Mouse (Mus musculus): ENCODE measurements around the gene Efhb.

The Efhb gene

GRCm38 (mm10) chr17:53462603-53463495 is at the start of gene Efhb:
Gene Efhb (minus strand): TSS chr17:53463321.
- peak; percentile 86 to 96 for DNase-seq (ENCODE audit: inconsistent age in 2 of 2, low spot score in 1 of 2)

- DNase-seq (ENCODE audit: inconsistent age in 2 of 2, low spot score in 1 of 2), result peak in 1 of 2 experiments; percentile 61
Observed at GRCm38 (mm10) chr17:53512311-53512951, 49.3 kb upstream of the Efhb start.

GRCm38 (mm10) chr17:53502966-53503365 is 39.8 kb upstream of the Efhb start:
- no peak for DNase-seq (ENCODE audit: inconsistent age in 2 of 2, low spot score in 1 of 2)

DNA sequence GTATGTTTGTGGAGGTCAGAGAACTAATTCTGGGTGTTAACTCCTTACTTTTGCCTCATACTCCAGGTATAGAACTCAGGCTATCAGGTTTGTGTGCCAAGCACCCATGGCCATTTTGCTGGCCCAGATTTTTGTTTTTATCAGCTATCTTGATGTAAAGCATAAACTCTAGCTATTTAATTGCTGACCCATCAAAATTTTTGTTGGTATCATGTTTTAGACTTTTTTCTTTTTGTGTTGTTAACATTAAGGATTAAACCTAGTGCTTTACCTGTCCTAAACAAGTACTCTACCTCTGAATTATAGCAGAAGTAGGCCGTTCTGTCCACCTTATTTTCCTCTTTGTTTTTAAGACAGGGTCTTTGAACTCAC is 25.9 kb upstream of the Efhb start:
- DNase-seq (ENCODE audit: inconsistent age in 2 of 2, low spot score in 1 of 2), result no peak

DNA sequence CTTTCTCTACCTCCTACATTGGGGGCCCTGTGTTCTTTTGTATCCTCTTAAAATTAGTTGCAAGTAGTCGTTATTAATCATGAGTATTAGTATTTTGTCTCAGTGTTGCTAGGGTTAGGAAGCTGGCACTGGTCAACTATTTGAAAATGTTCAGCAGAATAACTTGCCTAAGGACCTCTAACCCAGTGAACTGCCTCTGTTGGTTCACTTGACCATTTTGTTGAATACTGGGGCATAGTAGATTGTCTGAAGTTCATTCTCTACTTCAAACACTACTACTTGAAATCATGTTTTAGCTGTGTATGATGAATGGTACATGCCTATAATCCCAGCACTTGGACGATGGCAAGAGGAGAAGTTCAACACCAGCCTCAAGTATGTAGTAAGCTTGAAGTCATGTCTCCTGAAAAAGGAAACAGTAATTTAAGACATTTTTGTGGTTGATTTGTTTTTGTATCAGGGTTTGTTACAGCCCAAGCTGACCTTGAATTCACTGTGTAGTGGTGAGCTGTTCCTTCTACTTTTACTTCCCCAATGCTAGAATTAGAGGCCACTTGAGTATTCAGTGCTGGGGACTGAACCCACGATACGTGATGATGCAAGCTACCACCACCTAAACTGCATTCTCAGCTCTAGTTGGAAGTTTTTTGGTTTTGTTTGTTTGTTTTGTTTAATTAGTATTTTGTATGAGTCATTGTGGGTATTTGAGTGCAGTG is 25.3 kb upstream of the Efhb start:
- DNase-seq (ENCODE audit: inconsistent age in 2 of 2, low spot score in 1 of 2), result peak in 1 of 2 experiments; percentile 63

DNA sequence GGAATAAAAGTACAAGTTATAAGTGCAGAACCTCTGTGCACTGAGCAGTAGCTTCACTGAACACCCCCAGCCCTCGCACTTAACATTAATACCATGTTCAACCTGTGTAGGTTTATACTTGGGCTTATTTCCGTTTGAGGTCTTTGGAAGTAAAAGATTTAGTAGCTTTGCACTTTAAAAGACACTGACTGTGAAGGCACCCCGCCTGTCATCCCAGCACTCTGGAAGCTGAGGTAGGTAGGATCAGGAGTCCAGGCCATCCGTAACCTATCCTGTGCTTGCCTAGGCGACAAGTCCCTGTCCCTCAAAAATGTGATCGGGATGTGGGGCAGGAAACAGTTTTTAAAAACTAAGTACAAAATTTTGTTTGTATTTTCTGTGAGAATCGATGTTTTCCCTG is 17.3 kb upstream of the Efhb start:
- DNase-seq (ENCODE audit: inconsistent age in 2 of 2, low spot score in 1 of 2), result peak in 1 of 2 experiments; percentile 56

DNA sequence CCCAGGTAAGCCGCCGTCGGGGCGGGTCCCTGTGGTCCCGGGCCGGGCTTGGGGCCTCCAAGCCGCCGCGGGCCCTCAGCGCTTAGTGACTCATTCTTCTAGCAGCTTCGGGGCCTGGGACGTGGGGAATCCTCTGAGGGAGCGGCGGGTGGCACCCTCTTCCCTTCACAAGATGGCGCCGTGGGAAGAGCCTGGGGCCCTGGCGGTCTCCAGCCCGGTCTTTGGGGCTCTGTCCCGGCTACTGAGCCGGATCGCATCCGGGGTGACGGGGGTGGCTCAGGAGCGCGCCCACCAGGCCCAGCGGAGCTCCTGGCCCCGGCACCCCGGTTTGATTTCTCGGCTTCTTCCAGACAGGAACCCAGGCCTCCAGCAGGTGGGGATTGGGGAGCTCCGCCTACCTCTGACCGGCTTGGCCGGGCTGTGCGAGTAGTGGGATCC is 16.5 kb upstream of the Efhb start:
- peak; percentile 84 to 94 for DNase-seq (ENCODE audit: inconsistent age in 2 of 2, low spot score in 1 of 2)

- DNase-seq (ENCODE audit: inconsistent age in 2 of 2, low spot score in 1 of 2), result peak; percentile 100
Observed at GRCm38 (mm10) chr17:53478858-53479603, 15.9 kb upstream of the Efhb start, which contains the start of gene Rab5a. Gene Rab5a (plus strand): TSS chr17:53479234.

DNA sequence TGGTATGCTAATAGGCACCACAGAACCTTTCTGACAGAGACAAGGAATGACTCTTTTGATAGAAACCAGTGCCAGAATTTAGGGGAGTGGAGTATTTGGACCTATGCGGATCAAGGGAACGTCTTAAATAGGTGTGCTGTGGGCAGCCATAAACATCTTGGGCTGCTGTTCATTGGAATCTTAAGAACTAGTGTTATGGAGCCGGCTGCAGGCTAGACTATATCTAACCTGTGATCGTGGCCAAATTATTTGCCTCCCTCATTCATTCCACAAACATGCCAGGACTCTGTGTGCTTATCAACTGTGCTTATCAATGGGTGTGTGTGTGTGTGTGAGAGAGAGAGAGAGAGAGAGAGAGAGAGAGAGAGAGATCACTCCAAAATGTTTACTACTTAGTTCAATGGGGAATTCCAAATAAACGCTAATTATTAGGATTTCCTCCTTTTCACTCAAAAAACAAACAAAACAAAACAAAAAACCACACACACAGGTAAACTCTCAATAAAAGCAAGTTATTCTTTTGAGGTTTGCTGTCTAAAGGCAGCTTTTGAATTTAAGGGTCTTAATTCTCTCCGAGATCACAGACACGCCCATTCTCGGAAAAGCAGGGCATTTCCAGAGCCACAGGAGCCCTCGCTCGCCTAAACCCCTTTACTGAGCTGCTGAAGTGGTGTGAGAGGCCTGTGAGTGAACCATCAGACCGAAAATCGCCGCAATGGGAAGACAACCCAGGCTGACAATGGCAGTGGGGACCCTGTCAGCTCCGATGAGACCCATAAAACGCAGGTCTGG is 15.1 kb upstream of the Efhb start:
- DNase-seq (ENCODE audit: inconsistent age in 2 of 2, low spot score in 1 of 2), result no peak

DNA sequence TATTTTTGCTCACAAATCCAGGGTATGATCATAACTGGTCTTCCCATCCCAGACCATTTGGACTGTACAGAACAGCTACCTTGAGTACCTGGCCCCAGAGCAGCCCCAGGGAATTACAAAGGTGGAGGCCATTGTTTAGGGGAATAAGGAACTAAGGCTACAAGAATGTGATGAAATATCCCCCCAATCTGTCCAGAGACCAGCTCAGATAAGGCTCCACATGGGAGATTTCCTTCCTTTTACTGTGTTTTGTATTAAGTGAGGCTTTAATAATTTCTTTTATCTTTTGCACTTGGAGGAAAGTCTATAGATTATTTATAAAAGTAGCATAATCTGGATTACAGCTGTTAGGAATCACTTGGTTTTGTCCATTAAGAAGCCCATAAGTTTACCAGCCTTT is 5.6 kb upstream of the Efhb start:
- no peak for DNase-seq (ENCODE audit: inconsistent age in 2 of 2, low spot score in 1 of 2)

DNA sequence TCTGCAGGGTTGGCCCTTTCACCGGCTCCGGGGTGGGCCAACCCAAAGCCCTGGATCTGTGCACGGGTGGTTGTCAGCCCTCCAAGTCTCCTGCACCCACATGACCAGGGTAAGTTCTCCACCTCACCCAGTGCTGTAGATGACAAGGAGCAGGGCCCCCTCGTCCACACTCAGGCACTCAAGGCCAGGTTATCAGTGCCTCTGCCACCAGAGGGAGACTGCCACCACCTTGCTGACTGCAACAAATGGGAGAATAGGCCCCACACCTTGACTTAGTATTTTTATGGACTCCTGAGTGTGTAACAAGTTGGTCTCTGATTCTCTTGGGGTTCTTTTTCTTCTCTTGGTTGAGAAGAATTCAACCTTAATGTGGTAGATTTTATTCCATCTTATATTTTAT is 2.4 kb upstream of the Efhb start:
- no peak for DNase-seq (ENCODE audit: inconsistent age in 2 of 2, low spot score in 1 of 2)

DNA sequence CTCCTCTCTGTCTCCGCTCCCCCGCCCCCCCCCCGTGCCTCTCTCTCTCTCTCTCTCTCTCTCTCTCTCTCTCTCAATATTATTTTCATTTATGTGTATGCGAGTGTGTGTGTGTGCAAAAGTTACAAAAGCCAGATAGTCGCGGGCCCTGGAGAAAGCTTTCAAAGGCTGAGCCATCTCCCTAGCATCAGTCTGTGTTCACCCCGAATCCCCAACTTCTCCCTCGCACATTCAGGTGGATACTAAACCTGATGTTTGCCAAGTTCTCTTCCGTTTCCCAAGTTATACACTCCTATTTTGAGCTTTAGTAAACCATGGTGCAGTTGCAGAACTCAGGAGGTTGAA is 347 bp upstream of the Efhb start:
- no peak for DNase-seq (ENCODE audit: inconsistent age in 2 of 2, low spot score in 1 of 2)

- no peak for DNase-seq (ENCODE audit: inconsistent age in 2 of 2, low spot score in 1 of 2)
Observed at GRCm38 (mm10) chr17:53456742-53457141, 6.4 kb downstream of the Efhb start.

DNA sequence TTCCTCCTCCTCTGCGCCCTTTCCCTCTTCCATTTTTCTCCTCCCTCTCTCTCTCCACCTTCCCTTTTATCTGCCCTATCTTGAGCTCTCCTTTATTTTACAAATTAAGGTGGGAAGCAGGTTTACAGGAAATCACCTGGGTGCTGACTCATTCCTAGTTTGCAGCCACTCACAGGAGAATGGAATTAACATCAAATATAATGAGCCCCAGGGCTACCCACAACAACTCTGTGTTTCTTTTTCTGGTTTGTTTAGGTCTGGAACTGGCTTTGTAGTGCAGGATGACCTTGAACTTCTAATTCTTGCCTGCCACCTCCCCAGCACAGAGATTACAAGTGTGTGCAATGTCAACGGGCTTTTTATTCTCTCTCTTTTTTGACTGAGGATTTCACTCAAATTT is 7.0 kb downstream of the Efhb start:
- no peak for DNase-seq (ENCODE audit: inconsistent age in 2 of 2, low spot score in 1 of 2)

GRCm38 (mm10) chr17:53402689-53403306 is 60.3 kb downstream of the Efhb start:
- peak; percentile 67 to 89 for DNase-seq (ENCODE audit: inconsistent age in 2 of 2, low spot score in 1 of 2)

- DNase-seq (ENCODE audit: inconsistent age in 2 of 2, low spot score in 1 of 2), result no peak
Observed at GRCm38 (mm10) chr17:53393201-53393600, 69.9 kb downstream of the Efhb start.

GRCm38 (mm10) chr17:53389507-53389906 is 73.6 kb downstream of the Efhb start:
- peak in 1 of 2 experiments; percentile 65 for DNase-seq (ENCODE audit: inconsistent age in 2 of 2, low spot score in 1 of 2)

DNA sequence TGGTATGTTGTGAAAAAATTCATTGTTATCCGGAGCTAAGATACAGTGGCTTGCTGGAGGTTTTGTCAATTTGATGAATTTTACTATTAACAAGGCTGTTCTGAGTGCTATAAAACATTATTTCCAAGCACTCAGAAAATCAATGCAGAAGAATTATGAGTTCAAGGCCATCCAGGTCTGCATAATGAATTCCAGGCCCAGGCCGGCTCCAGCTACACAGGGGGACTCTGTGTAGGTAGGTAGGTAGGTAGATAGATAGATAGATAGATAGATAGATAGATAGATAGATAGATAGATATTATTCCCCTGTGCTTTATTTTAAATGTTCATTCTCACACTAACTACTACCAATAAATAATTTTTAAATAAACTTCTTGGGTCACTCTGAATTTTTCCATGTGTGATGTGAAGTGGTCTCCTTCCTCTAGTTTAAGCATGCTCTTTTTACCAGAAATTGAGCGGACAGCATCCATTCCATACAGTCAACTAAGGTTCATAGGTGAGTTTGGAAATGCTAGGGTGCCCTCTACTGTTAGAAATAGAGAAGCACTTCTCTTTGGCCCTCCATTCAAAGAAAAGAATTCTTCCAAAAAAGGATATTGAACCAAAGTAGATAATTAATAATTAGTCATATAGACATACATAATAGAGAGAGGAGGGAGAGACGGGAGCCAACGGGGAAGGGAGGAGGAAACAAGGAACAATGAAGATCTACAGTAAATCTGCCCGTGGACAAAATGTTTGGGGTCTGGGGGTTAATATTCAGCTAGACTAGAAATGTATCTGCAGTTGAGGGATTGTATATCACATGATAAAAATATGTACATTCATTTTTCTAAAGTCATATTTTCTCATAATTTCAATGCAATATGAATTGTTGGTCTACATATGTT is 75.3 kb downstream of the Efhb start:
- DNase-seq (ENCODE audit: inconsistent age in 2 of 2, low spot score in 1 of 2), result peak in 1 of 2 experiments; percentile 43

DNA sequence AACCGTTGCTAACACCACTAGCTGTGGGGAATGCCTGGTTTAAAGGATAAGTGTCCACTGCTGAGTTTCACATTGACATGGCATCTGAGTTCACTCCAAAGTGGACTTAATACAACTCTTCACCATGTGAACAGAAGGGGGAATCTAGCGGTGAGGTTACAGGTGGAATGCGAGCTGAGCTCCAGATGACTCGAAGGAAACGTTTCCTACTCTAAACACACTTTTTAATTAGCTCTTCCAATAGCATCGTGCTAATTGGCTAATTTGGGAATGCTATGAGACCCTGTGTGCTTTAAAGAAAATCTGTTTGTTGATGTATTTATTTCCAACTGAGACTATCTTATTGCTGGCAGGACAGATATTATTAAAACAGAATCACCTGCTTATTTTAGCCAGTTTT is 76.3 kb downstream of the Efhb start:
- DNase-seq (ENCODE audit: inconsistent age in 2 of 2, low spot score in 1 of 2), result no peak
